In the genomic region with DNA sequence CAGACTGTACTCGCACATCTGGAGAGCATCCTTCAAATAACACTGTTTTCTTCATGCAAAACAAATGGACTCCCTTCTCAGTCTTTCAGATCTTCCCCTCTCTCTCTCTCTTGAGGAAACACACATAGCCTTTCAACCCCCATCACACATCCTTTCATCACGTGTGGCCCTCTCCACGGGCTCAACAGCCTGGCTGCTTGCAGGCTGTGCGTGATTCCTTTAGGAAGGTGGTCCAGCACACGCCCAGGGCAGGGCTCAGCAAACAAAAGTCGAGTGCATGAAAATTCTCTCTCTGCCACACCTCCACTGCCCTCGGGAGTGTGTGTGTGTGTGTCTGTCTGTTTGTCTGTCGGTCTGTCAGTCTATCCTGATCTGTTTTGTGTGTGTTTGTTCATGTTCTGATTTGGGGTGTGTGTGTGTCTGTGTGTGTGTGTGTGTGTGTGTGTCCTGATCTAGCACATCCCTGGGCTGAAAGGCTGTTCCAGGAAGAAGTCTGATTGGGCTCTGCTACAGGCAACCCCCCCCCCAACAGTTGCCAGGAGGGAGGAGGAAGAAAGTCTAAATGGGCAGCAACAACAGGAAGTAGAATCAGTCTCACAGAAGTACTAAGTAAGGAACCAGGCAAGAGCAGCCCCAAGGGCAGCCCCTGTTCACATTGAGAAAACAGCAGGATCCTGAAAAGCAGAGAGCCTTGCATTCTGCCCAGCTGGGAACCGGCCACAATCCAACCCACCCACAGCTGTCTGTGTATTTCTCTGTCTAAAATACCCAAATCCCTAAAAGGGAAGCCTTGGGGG, we compare ENCODE assay signal across 9 mouse cellular contexts. TPM values are rescaled to one million over a fixed set of nuclear protein-coding genes. Genes with fewer than 3 reads are reported as not detected.
DNase-seq lines count a peak whose midpoint lies in the region; ATAC-seq lines count a peak whose summit lies in the region.
"Had no signal": no experiment of that assay in that cellular context is flagged by ENCODE, and none has a peak within 500 bp of the region (broad histone marks: within the 10 kb centered on the region; RNA-seq: fewer than 3 reads in every experiment).

No protein-coding gene starts in this region.

- no peak overlapping the region for H3K4me3 ChIP-seq in neural tube, embryonic 15.5 days (replicated peaks)
- H3K4me3 ChIP-seq: limb, embryonic 15.5 days had no signal

- no peaks in the 10 kb centered on the region for H3K27me3 ChIP-seq in neural tube, embryonic 15.5 days (replicated peaks)
- H3K27me3 ChIP-seq: limb, embryonic 15.5 days had no signal

- no peak overlapping the region for H3K9ac ChIP-seq in neural tube, embryonic 15.5 days (replicated peaks)
- H3K9ac ChIP-seq: limb, embryonic 15.5 days had no signal

- WGBS in neural tube, embryonic 15.5 days, result 60% methylated on average over 9 of the region's 9 CpGs

- DNase-seq in adrenal gland, postnatal 14 days, result peak; percentile 53
- DNase-seq in adrenal gland, postnatal 4 days (ENCODE audit: low spot score in 2 of 2), result no peak
- peak; percentile 21 for DNase-seq in heart, adult 8-10 months (ENCODE audit: low spot score)
- peak; percentile 20 to 62 for DNase-seq in left cerebral cortex, postnatal 14 days (ENCODE audit: low spot score in 2 of 2)
- peak; percentile 30 for DNase-seq in right cerebral cortex, postnatal 25 days
- no peak for DNase-seq in c-Kit-positive CD71-positive TER-119-positive erythroid progenitor cells, embryonic 14.5 days (ENCODE audit: low spot score)

- H3K9me3 ChIP-seq in neural tube, embryonic 15.5 days (replicated peaks), result no peaks in the 10 kb centered on the region
- H3K9me3 ChIP-seq: limb, embryonic 15.5 days had no signal

- peak; percentile 88 for ATAC-seq in CD4-positive, CD25-positive, alpha-beta regulatory T cell, adult 4 months
- ATAC-seq in neural tube, embryonic 15.5 days (ENCODE audit: low FRiP score), result no peak

- no peaks in the 10 kb centered on the region for H3K36me3 ChIP-seq in neural tube, embryonic 15.5 days
- H3K36me3 ChIP-seq: limb, embryonic 15.5 days had no signal

- peaks cover 6% of the 10 kb centered on the region; the same call in 1 of the 2 replicates for H3K4me1 ChIP-seq in neural tube, embryonic 15.5 days

- no peak overlapping the region for H3K4me2 ChIP-seq in neural tube, embryonic 15.5 days
- H3K4me2 ChIP-seq: limb, embryonic 15.5 days had no signal

- no peak overlapping the region for H3K27ac ChIP-seq in neural tube, embryonic 15.5 days (replicated peaks)
- H3K27ac ChIP-seq: limb, embryonic 15.5 days had no signal

- intact Hi-C loops in left cerebral cortex, postnatal 14 days (cut with DNase I), result no loop called here

RNA-seq across cellular contexts. Expression of a gene that starts 26.8 kb away (rescaled TPM):
- 61.9 and 67.6 TPM in 2 replicates for total RNA-seq in adrenal gland, postnatal 14 days (2021)
- 10 to 100 TPM; 83.9 to 84.6 TPM for total RNA-seq in adrenal gland, postnatal 4 days (2021)
- 1 to 10 TPM; 6.7 to 7.9 TPM for polyA plus RNA-seq in CD4-positive, CD25-positive, alpha-beta regulatory T cell, adult 4 months (2017; shearing (Covaris generic))
- total RNA-seq in heart, adult 8-10 months (2022), result 10 to 100 TPM; 44.5 to 54.0 (median 52.6) TPM
- 10 to 100 TPM; 24.0 to 26.3 TPM for total RNA-seq in left cerebral cortex, postnatal 14 days (2021)
- 3.0 and 3.8 TPM in 2 replicates for polyA plus RNA-seq in neural tube, embryonic 15.5 days (2015; fragmentation: Nextera tagmentation; extraction: Ambion mirVana)

Comparison
In these comparisons a context has a peak if more than half of its experiments do, and no peak if none do; other contexts are left out.
1. DNase-seq: peak in adrenal gland, postnatal 14 days (single experiment), heart, adult 8-10 months (single experiment), left cerebral cortex, postnatal 14 days (2 of 2) and right cerebral cortex, postnatal 25 days (single experiment); none in adrenal gland, postnatal 4 days (0 of 2) and c-Kit-positive CD71-positive TER-119-positive erythroid progenitor cells, embryonic 14.5 days (single experiment).